Mouse (Mus musculus) forebrain, postnatal 0 days (tissue): ENCODE measurements around the gene Pdlim3. TPM values are rescaled to one million over a fixed set of nuclear protein-coding genes. Genes with fewer than 3 reads are reported as not detected.

Experiments
- ATAC-seq: fragments of 200-750 bp; cut with Nextera tagmentation; 2 replicates; pipeline ENCODE4 v1.8.0; 2017; ENCODE audit warnings: mild to moderate bottlenecking, moderate library complexity
- DNase-seq: peaks from one replicate; pipeline ENCODE4 v3.0.0-alpha.2; 2015
- H3K27ac ChIP-seq: fragments of 300-500 bp; sonication (generic); 2 replicates; pipeline ENCODE4 v1.5.1; 2014; ENCODE audit warnings: low read depth, mild to moderate bottlenecking, antibody characterized with exemption, low read length, moderate library complexity, mixed read lengths
- H3K27me3 ChIP-seq: fragments of 300-500 bp; sonication (generic); 2 replicates; pipeline ENCODE4 v1.6.1; 2014; ENCODE audit warnings: mild to moderate bottlenecking, low read length, mixed read lengths; ENCODE audit not compliant: insufficient read depth
- H3K36me3 ChIP-seq: fragments of 300-500 bp; sonication (generic); 2 replicates; pipeline ENCODE4 v1.6.1; 2014; ENCODE audit warnings: mild to moderate bottlenecking, moderate library complexity; ENCODE audit not compliant: insufficient read depth
- H3K4me1 ChIP-seq: fragments of 300-500 bp; sonication (generic); 2 replicates; pipeline ENCODE4 v1.6.1; 2014; ENCODE audit warnings: antibody characterized with exemption; ENCODE audit not compliant: insufficient read depth
- H3K4me2 ChIP-seq: fragments of 300-500 bp; sonication (generic); 2 replicates; pipeline ENCODE4 v1.6.1; 2014; ENCODE audit warnings: low read depth, mild to moderate bottlenecking, moderate library complexity
- H3K4me3 ChIP-seq: fragments of 300-500 bp; sonication (generic); 2 replicates; pipeline ENCODE4 v1.5.1; 2014; ENCODE audit warnings: low read depth, low read length, mixed read lengths
- H3K9ac ChIP-seq: fragments of 300-500 bp; sonication (generic); 2 replicates; pipeline ENCODE4 v1.6.1; 2014; ENCODE audit warnings: mild to moderate bottlenecking
- H3K9me3 ChIP-seq: fragments of 300-500 bp; sonication (generic); 2 replicates; pipeline ENCODE4 v1.6.1; 2016; ENCODE audit warnings: low read length
- CTCF ChIP-seq: sonication (generic); IDR thresholded peaks from 2 replicates; pipeline ENCODE4 v1.5.1; 2016; ENCODE audit warnings: antibody characterized with exemption, control low read depth, low read depth
- WGBS: fragments of 180-500 bp; shearing (Covaris S2); extraction: QIAGEN DNeasy Blood & Tissue Kit; methylation state at CpG from one replicate; pipeline ENCODE4 v1.1.7; 2014; 5-methylcytosine and 5-hydroxymethylcytosine counted together
- polyA plus RNA-seq: library from polyadenylated mRNA; unstranded; fragments of >200 nt; fragmentation: Nextera tagmentation; extraction: Ambion mirVana; gene quantifications from 2 replicates; pipeline ENCODE4 v1.2.1, GENCODE M21; 2015
- total RNA-seq: library from RNA; depleted of rRNA; stranded (reverse); fragments of >200 nt; gene quantifications from 2 replicates; pipeline ENCODE4 v1.2.3, GENCODE M21; 2014; rRNA removed

Pdlim3 gene
- total and polyA plus RNA-seq, 2 experiments from 2014 or later: 4.8 to 5.8 TPM

DNA sequence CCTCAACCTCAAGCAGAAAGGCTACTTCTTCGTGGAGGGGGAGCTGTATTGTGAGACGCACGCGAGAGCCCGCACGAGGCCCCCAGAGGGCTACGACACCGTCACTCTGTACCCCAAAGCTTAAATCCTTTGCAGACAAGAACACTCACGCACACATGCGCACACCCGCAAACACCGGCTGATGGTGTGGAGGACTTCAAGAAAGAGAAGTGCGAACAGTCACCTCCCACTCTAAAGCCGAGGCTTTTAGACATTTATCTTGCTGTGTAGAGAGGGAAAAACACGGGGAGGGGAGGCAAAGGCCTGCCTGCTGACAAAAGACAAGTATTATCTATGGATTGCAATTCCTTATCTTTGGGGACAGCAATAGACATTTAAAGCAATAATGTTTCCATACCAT, 33.6 kb downstream of the Pdlim3 start:
- Histone ChIP-seq H3K4me2 (no peak overlapping the region), H3K27ac (no peak overlapping the region), H3K4me3 (no peak overlapping the region), H3K27me3 (no peaks in the 10 kb centered on the region), H3K9ac (no peak overlapping the region), H3K36me3 (no peaks in the 10 kb centered on the region), H3K4me1 (no peaks in the 10 kb centered on the region), H3K9me3 (no peaks in the 10 kb centered on the region)
- DNase-seq (no peak), ATAC-seq (no peak)
- WGBS: 87% methylated on average over 15 of the region's 15 CpGs
- no peak for TF ChIP-seq CTCF

DNA sequence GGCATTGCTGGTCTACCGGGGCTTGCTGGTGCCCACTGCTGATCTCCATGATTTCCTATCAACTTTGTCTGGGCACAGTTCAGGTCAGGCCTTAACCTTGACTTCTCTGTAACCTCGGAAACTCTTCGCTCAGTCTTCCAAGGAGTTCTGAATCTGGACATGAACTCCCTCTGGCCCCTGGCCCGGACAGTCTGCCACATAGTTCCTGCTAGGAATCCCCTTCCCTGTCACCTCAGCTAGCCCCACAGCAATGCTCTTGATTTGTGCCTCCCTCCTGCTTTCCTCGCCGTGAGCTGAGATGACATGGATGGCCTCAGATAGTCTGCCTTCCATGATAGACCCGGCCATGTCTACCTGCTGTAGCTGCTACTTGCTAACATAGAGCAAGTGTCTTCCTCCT, 35.1 kb downstream of the Pdlim3 start:
- ATAC-seq: no peak
- no peaks in the 10 kb centered on the region for H3K9me3 ChIP-seq
- WGBS: 95% methylated on average over 7 of the region's 7 CpGs

DNA sequence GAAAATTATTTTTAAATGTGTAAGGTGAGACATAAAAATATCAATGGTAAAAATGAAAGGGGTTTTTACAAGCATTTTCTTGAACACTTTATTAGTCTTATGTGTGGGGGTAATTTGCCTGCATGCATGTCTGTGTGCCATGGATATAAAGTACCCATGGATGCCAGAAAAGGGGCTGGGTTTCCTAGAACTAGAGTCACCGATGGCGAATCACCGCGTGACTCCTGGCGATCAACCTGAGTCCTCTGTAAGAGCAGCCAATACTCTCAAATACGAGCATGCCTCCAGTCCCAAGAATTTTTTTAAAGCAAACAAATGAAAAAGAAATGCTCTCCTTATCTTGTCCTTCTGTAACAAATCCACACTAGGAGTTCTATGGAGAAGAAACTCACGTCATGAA, 36.9 kb downstream of the Pdlim3 start:
- Histone ChIP-seq H3K4me2 (no peak overlapping the region), H3K9ac (no peak overlapping the region), H3K4me1 (no peaks in the 10 kb centered on the region), H3K9me3 (no peaks in the 10 kb centered on the region), H3K4me3 (no peak overlapping the region), H3K27ac (no peak overlapping the region), H3K27me3 (no peaks in the 10 kb centered on the region), H3K36me3 (no peaks in the 10 kb centered on the region)
- 97% methylated on average over 7 of the region's 7 CpGs for WGBS
- DNase-seq (no peak), ATAC-seq (no peak)
- no peak for TF ChIP-seq CTCF

More for the DNA sequence above, 35.1 kb downstream of the Pdlim3 start:
- H3K36me3 ChIP-seq: no peaks in the 10 kb centered on the region
- no peaks in the 10 kb centered on the region for H3K27me3 ChIP-seq
- no peak overlapping the region for H3K4me3 ChIP-seq
- no peak overlapping the region for H3K27ac ChIP-seq
- H3K4me2 ChIP-seq: no peak overlapping the region
- no peak for TF ChIP-seq CTCF
- no peak for DNase-seq
- no peaks in the 10 kb centered on the region for H3K4me1 ChIP-seq
- H3K9ac ChIP-seq: no peak overlapping the region

DNA sequence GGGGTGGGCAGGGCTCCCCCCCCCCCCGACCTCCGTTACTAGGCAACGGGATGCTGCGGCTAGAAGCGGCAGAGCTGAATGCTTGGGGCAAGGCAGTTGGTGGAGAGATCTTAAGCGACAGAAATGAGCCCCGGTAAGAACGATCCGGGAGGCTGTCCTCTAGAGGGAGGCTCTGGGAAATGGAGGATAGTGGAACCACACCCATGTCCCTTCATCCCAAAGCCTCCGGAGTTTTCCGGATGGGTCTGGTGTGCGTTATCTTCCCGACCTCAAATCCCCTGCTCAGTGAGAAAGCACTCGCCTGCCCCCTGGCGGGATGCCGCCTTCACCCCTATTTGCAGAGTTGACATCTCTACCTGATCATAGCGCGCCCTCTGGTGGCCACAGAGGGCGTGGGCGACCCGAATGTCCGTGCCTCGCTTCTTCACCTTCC, 49.3 kb downstream of the Pdlim3 start, which contains the start of gene Ccdc110:
TSS of gene Ccdc110 (plus strand) at position 38 of the 433 bp plus-strand sequence.
- peak within 1 kb of the TSS; percentile 33 for H3K4me3 ChIP-seq
- no peaks in the 10 kb centered on the region for H3K4me1 ChIP-seq
- no peaks in the 10 kb centered on the region for H3K27me3 ChIP-seq
- no peaks in the 10 kb centered on the region for H3K36me3 ChIP-seq
- DNase-seq (peak; percentile 97), ATAC-seq (peak; percentile 95)
- WGBS: under 1% methylated on average over 23 of the region's 23 CpGs
- TF ChIP-seq CTCF: peak; percentile 100
- H3K9me3 ChIP-seq: no peaks in the 10 kb centered on the region
- H3K27ac ChIP-seq: no peak within 1 kb of the TSS
- peak within 1 kb of the TSS; percentile 48 for H3K4me2 ChIP-seq
- H3K9ac ChIP-seq: peak within 1 kb of the TSS; percentile 42; the same call in 1 of the 2 replicates

DNA sequence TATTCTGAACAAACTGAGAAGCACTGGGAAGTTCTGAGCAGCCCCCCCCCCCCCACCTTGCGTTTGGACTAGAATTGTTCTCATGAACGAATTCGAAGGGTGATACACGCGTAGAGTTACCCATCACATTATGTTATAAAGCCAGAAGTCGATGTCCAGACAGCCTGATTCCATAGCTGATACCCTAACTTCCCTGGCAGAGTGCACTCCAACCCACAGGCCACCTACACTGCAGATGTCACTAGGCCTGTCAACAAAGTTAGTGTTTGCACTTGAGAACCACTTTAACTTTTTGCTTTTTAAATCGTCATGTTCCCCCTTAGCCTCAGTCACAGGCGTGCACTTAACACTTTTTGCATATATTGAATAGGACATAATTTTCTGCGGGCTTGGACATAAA, 51.7 kb downstream of the Pdlim3 start:
- WGBS: 88% methylated on average over 9 of the region's 9 CpGs
- ATAC-seq: no peak
- no peak for TF ChIP-seq CTCF

DNA sequence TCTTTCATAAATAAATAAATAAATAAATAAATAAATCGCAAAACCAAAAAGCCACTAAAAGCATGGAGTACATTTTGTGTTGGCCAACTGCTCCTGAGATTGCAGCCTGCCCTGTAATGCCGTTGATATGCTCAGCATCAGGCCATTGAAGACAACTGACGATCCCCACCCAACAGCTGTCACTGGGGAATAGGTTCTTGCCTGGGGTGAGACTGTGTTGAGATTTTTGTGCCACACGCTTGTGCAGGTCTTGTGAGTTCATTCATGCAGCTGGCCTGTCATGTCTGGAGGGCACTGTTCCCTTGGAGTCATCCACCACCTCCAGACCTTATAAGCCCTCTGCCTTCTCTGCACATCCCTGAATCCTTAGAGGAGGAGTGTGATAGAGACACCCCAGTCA, 61.0 kb downstream of the Pdlim3 start:
- Histone ChIP-seq H3K4me3 (no peak overlapping the region), H3K9ac (no peak overlapping the region), H3K4me1 (no peaks in the 10 kb centered on the region), H3K36me3 (no peaks in the 10 kb centered on the region), H3K27ac (no peak overlapping the region), H3K9me3 (no peaks in the 10 kb centered on the region), H3K27me3 (no peaks in the 10 kb centered on the region), H3K4me2 (no peak overlapping the region)
- no peak for TF ChIP-seq CTCF
- ATAC-seq: no peak
- no peak for DNase-seq
- 92% methylated on average over 4 of the region's 4 CpGs for whole genome bisulfite sequencing

More for the DNA sequence above, 51.7 kb downstream of the Pdlim3 start:
- Histone ChIP-seq H3K4me2 (no peak overlapping the region), H3K27me3 (no peaks in the 10 kb centered on the region), H3K27ac (no peak overlapping the region), H3K9ac (no peak overlapping the region), H3K4me3 (no peak overlapping the region), H3K4me1 (no peaks in the 10 kb centered on the region), H3K9me3 (no peaks in the 10 kb centered on the region), H3K36me3 (no peaks in the 10 kb centered on the region)
- DNase-seq: no peak

DNA sequence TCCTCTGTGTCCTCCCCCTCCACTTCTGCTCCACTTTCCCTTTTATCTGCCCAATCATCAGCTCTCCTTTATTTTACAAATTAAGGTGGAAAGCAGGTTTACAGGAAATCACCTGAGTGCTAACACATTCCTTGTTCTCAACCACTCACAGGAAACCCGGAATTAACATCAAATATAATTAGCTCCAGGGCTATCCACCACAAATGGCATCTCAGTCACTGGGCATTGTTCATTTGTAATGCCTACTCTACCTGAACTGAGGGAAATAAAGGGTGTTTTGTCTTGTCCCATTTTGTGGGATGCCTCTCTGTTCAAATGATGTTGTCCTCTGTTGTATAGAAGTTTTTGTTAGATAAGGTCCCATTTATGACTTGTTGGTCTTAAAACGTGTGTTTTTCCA, 65.4 kb downstream of the Pdlim3 start:
- DNase-seq (no peak), ATAC-seq (no peak)
- no peaks in the 10 kb centered on the region for H3K36me3 ChIP-seq
- H3K27me3 ChIP-seq: no peaks in the 10 kb centered on the region
- TF ChIP-seq CTCF: no peak
- no peaks in the 10 kb centered on the region for H3K4me1 ChIP-seq
- no peak overlapping the region for H3K4me3 ChIP-seq
- H3K9me3 ChIP-seq: no peaks in the 10 kb centered on the region
- 18% methylated on average over 2 of the region's 2 CpGs for WGBS
- no peak overlapping the region for H3K4me2 ChIP-seq
- no peak overlapping the region for H3K9ac ChIP-seq
- no peak overlapping the region for H3K27ac ChIP-seq

Other genes starting within 250 kb of the Pdlim3 start
- gene Ccdc110, start 49.2 kb downstream of the Pdlim3 start, total RNA-seq: 0.38 and 0.46 TPM in 2 replicates
- gene Ccdc110, start 49.2 kb downstream of the Pdlim3 start, polyA plus RNA-seq: 0.46 and 0.47 TPM in 2 replicates
- gene 1700029J07Rik, start 89.8 kb downstream of the Pdlim3 start, total RNA-seq: 2.8 and 3.2 TPM in 2 replicates
- 3.0 and 4.2 TPM in 2 replicates for gene 1700029J07Rik, start 89.8 kb downstream of the Pdlim3 start, polyA plus RNA-seq
- 30.0 and 39.5 TPM in 2 replicates for gene Ufsp2, start 90.1 kb downstream of the Pdlim3 start, total RNA-seq
- gene Ufsp2, start 90.1 kb downstream of the Pdlim3 start, polyA plus RNA-seq: 47.2 and 48.5 TPM in 2 replicates
- gene Lrp2bp, start 113.8 kb downstream of the Pdlim3 start, total RNA-seq: 0.29 and 0.31 TPM in 2 replicates
- gene Lrp2bp, start 113.8 kb downstream of the Pdlim3 start, polyA plus RNA-seq: 0.22 and 0.25 TPM in 2 replicates
- 8.3 and 10.5 TPM in 2 replicates for gene Ankrd37, start 120.2 kb downstream of the Pdlim3 start, total RNA-seq
- 12.9 and 14.5 TPM in 2 replicates for gene Ankrd37, start 120.2 kb downstream of the Pdlim3 start, polyA plus RNA-seq